Comparison of ENCODE assay signal across 23 mouse cellular contexts in the genomic region with DNA sequence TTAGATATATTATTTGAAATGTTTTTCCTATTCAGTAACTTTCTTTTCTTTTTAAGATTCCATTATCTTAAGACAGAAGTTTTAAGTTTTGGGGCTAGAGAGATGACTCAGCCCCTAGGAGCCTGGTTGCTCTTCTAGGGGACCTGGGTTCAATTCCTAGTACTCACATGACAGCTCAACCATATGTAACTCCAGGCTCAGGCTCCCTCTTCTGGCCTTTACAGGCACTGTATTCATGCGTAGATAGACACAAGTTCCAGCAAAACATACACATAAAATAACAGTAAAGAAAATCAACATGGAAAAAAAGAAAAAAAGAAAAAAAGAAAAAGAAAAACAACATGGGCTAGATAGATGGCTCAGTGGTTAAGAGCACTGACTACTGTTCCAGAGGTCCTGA. TPM values are rescaled to one million over a fixed set of nuclear protein-coding genes. Genes with fewer than 3 reads are reported as not detected.
DNase-seq lines count a peak whose midpoint lies in the region; ATAC-seq and TF ChIP-seq lines count a peak whose summit lies in the region.
"Had no signal": no experiment of that assay in that cellular context is flagged by ENCODE, and none has a peak within 500 bp of the region (broad histone marks: within the 10 kb centered on the region; RNA-seq: fewer than 3 reads in every experiment).

No protein-coding gene starts in this region.

- H3K9ac ChIP-seq in heart, adult 2 months (ENCODE audit: low read depth, low read length) = no peak overlapping the region
- no peak overlapping the region for H3K9ac ChIP-seq in liver, postnatal 0 days (replicated peaks)
- no peak overlapping the region for H3K9ac ChIP-seq in liver, embryonic 11.5 days (ENCODE audit: low read depth, low read length)
- no peak overlapping the region for H3K9ac ChIP-seq in MEL (ENCODE audit: control insufficient read depth, low read depth, low read length, poor library complexity, severe bottlenecking)
- H3K9ac ChIP-seq: forebrain, postnatal 0 days; heart, embryonic 13.5 days; hindbrain, embryonic 13.5 days; liver, embryonic 12.5 days; lung, embryonic 15.5 days; stomach, embryonic 15.5 days had no signal

- H3K79me2 ChIP-seq in heart, adult 2 months (replicated peaks; ENCODE audit: control insufficient read depth, insufficient read depth, low read length) = no peaks in the 10 kb centered on the region
- H3K79me2 ChIP-seq in MEL (ENCODE audit: control insufficient read depth, insufficient read depth, low read length, poor library complexity) = no peaks in the 10 kb centered on the region; the same call in 1 of the 2 replicates

- H3K27ac ChIP-seq in heart, adult 2 months = no peak overlapping the region
- H3K27ac ChIP-seq in liver, postnatal 0 days (ENCODE audit: low read depth) = no peak overlapping the region
- no peak overlapping the region for H3K27ac ChIP-seq in liver, embryonic 11.5 days (ENCODE audit: low read depth, low read length)
- no peak overlapping the region for H3K27ac ChIP-seq in MEL (ENCODE audit: control insufficient read depth, low read depth, low read length)
- H3K27ac ChIP-seq: heart, embryonic 13.5 days; hindbrain, embryonic 13.5 days; limb, embryonic 10.5 days; liver, embryonic 12.5 days; lung, embryonic 15.5 days; macrophage; midbrain, embryonic 10.5 days; stomach, embryonic 15.5 days had no signal

- peak; percentile 51 for TF ChIP-seq RAD21 in MEL (IDR thresholded peaks at IDR 0.05; ENCODE audit: low read depth, low read length)

- H3K4me1 ChIP-seq in heart, adult 2 months (ENCODE audit: control insufficient read depth, insufficient read depth, low read length) = no peaks in the 10 kb centered on the region
- no peaks in the 10 kb centered on the region for H3K4me1 ChIP-seq in liver, postnatal 0 days (ENCODE audit: insufficient read depth)
- H3K4me1 ChIP-seq in liver, embryonic 11.5 days (replicated peaks; ENCODE audit: control insufficient read depth, insufficient read depth, low read length) = no peaks in the 10 kb centered on the region
- H3K4me1 ChIP-seq in MEL (ENCODE audit: control insufficient read depth in 1 of 2, insufficient read depth in 2 of 2, low read length in 2 of 2) = peaks cover 0 to 8% of the 10 kb centered on the region in 2 experiments; a peak in 2 of 4 replicates
- H3K4me1 ChIP-seq: heart, embryonic 13.5 days; hindbrain, embryonic 13.5 days; liver, embryonic 12.5 days; lung, embryonic 15.5 days; stomach, embryonic 15.5 days had no signal

- no peaks in the 10 kb centered on the region for H3K27me3 ChIP-seq in heart, adult 2 months (ENCODE audit: control insufficient read depth, insufficient read depth, low read length)
- peaks cover 10% of the 10 kb centered on the region for H3K27me3 ChIP-seq in liver, postnatal 0 days (ENCODE audit: insufficient read depth, low read length)
- H3K27me3 ChIP-seq in liver, embryonic 11.5 days (replicated peaks; ENCODE audit: control insufficient read depth, insufficient read depth, low read length) = peaks cover 4% of the 10 kb centered on the region; the same call in 1 of the 2 replicates
- peaks cover 2 to 6% of the 10 kb centered on the region in 2 experiments; a peak in 1 of 4 replicates for H3K27me3 ChIP-seq in MEL (ENCODE audit: control insufficient read depth in 1 of 2, insufficient read depth in 2 of 2, low read length in 2 of 2)

- peak; percentile 28 for TF ChIP-seq CTCF in heart, adult 2 months (IDR thresholded peaks at IDR 0.05)
- TF ChIP-seq CTCF in liver, postnatal 0 days (IDR thresholded peaks at IDR 0.05; ENCODE audit: low read depth) = peak; percentile 31; the same call in 1 of the 2 replicates
- peak; percentile 25 to 56 (median 40); a peak in 5 of 6 replicates for TF ChIP-seq CTCF in MEL (IDR thresholded peaks at IDR 0.05 in 2 of 3, conservative IDR thresholded peaks at IDR 0.05 in 1 of 3; ENCODE audit: control insufficient read depth in 1 of 3, insufficient read depth in 1 of 3, low read depth in 2 of 3, low read length in 3 of 3, poor library complexity in 1 of 3, severe bottlenecking in 1 of 3)

- no peak for ATAC-seq in liver, postnatal 0 days
- ATAC-seq in liver, embryonic 11.5 days (replicated peaks; ENCODE audit: low FRiP score) = no peak
- ATAC-seq: forebrain, postnatal 0 days; liver, embryonic 12.5 days had no signal

- no peak overlapping the region for H3K4me2 ChIP-seq in liver, postnatal 0 days (ENCODE audit: low read depth, low read length)
- no peak overlapping the region for H3K4me2 ChIP-seq in liver, embryonic 11.5 days
- H3K4me2 ChIP-seq: heart, embryonic 13.5 days; hindbrain, embryonic 13.5 days; liver, embryonic 12.5 days; lung, embryonic 15.5 days; stomach, embryonic 15.5 days had no signal

- intact Hi-C loops in heart, adult 2 months (cut with DNase I) = loop anchor here (10.0 kb wide), 1 partner anchor 46 kb away; a partner anchor contains a TSS

- TF ChIP-seq POLR2A in heart, adult 2 months (IDR thresholded peaks at IDR 0.05; ENCODE audit: insufficient read depth, low read depth, low read length) = no peak
- TF ChIP-seq POLR2A in MEL (IDR thresholded peaks at IDR 0.05; ENCODE audit: control insufficient read depth in 1 of 2, insufficient read depth in 1 of 2, low read depth in 1 of 2, low read length in 2 of 2, poor library complexity in 1 of 2) = no peak

- 94% methylated on average over 1 of the region's 1 CpGs for WGBS in heart, adult 2 months
- 77% methylated on average over 1 of the region's 1 CpGs for WGBS in liver, postnatal 0 days (ENCODE audit: insufficient replicate concordance)
- WGBS in liver, embryonic 11.5 days = 77% methylated on average over 1 of the region's 1 CpGs

- no peak for DNase-seq in heart, adult 2 months
- DNase-seq in heart, adult 9 months (ENCODE audit: low spot score in 2 of 2) = no peak
- no peak for DNase-seq in liver, postnatal 0 days
- no peak for DNase-seq in liver, embryonic 11.5 days (ENCODE audit: low spot score)
- peak; percentile 55 for DNase-seq in MEL (ENCODE audit: low read depth, low spot score)
- DNase-seq in cerebellum, postnatal 25 days = no peak
- no peak for DNase-seq in cerebellum, adult 9-10 months
- DNase-seq: adrenal gland, adult 8-10 months; B cell, adult 2 months; cerebellum, postnatal 10 days; forebrain, postnatal 0 days; kidney, adult 11 months; kidney, postnatal 14 days; thymus, postnatal 25 days had no signal

- H3K9me3 ChIP-seq in liver, postnatal 0 days (ENCODE audit: low read length) = no peaks in the 10 kb centered on the region
- H3K9me3 ChIP-seq in liver, embryonic 11.5 days (ENCODE audit: control insufficient read depth, low read length) = no peaks in the 10 kb centered on the region
- H3K9me3 ChIP-seq in MEL (replicated peaks; ENCODE audit: insufficient read depth, low read length) = no peaks in the 10 kb centered on the region
- H3K9me3 ChIP-seq: heart, embryonic 13.5 days; hindbrain, embryonic 13.5 days; limb, embryonic 10.5 days; liver, embryonic 12.5 days; lung, embryonic 15.5 days; midbrain, embryonic 10.5 days; stomach, embryonic 15.5 days had no signal

- H3K36me3 ChIP-seq in heart, adult 2 months (ENCODE audit: control insufficient read depth, insufficient read depth, low read length) = no peaks in the 10 kb centered on the region
- H3K36me3 ChIP-seq in liver, postnatal 0 days (replicated peaks; ENCODE audit: insufficient read depth, low read length) = no peaks in the 10 kb centered on the region
- no peaks in the 10 kb centered on the region for H3K36me3 ChIP-seq in liver, embryonic 11.5 days (ENCODE audit: control insufficient read depth, insufficient read depth, low read length)
- peaks cover 0 to 5% of the 10 kb centered on the region in 2 experiments; a peak in 1 of 4 replicates for H3K36me3 ChIP-seq in MEL (ENCODE audit: control insufficient read depth in 1 of 2, insufficient read depth in 2 of 2, low read length in 2 of 2)
- H3K36me3 ChIP-seq: heart, embryonic 13.5 days; hindbrain, embryonic 13.5 days; limb, embryonic 10.5 days; liver, embryonic 12.5 days; lung, embryonic 15.5 days; midbrain, embryonic 10.5 days; stomach, embryonic 15.5 days had no signal

- no peak for TF ChIP-seq EP300 in heart, adult 2 months (IDR thresholded peaks at IDR 0.05; ENCODE audit: insufficient read depth, low read depth, low read length)
- TF ChIP-seq EP300 in liver, postnatal 0 days (IDR thresholded peaks at IDR 0.05; ENCODE audit: low read depth) = no peak
- no peak for TF ChIP-seq EP300 in MEL (IDR thresholded peaks at IDR 0.05; ENCODE audit: low read depth in 1 of 2, low read length in 2 of 2)

- H3K4me3 ChIP-seq in heart, adult 2 months = no peak overlapping the region
- no peak overlapping the region for H3K4me3 ChIP-seq in liver, postnatal 0 days (ENCODE audit: low read depth, low read length)
- no peak overlapping the region for H3K4me3 ChIP-seq in liver, embryonic 11.5 days (ENCODE audit: low read depth, low read length)
- H3K4me3 ChIP-seq in MEL (ENCODE audit: control insufficient read depth in 1 of 2, insufficient read depth in 1 of 2, low read depth in 2 of 2, low read length in 2 of 2) = no peak overlapping the region
- H3K4me3 ChIP-seq: heart, embryonic 13.5 days; hindbrain, embryonic 13.5 days; limb, embryonic 10.5 days; liver, embryonic 12.5 days; lung, embryonic 15.5 days; midbrain, embryonic 10.5 days; stomach, embryonic 15.5 days had no signal

RNA-seq across cellular contexts. Expression of a gene that starts 4.9 kb away (rescaled TPM):
- 1 to 10 TPM; 4.9 to 5.3 TPM for total RNA-seq in heart, adult 2 months (2021)
- 14.1 and 20.4 TPM in 2 replicates for polyA plus RNA-seq in heart, adult 2 months (2012; rRNA removed)
- polyA plus RNA-seq in liver, postnatal 0 days (2015; fragmentation: Nextera tagmentation; extraction: Ambion mirVana) = 1.4 and 1.7 TPM in 2 replicates
- polyA plus RNA-seq in liver, embryonic 11.5 days (2014; fragmentation: Nextera tagmentation; extraction: Ambion mirVana) = 1.7 and 2.3 TPM in 2 replicates
- total RNA-seq in MEL (2012; rRNA removed) = 1.1 and 1.5 TPM in 2 replicates
- polyA plus RNA-seq in MEL (2012; ENCODE audit: insufficient read depth in 1 of 2, insufficient read length in 2 of 2, low read depth in 1 of 2, low replicate concordance in 2 of 2, missing spikeins in 1 of 2) = 1 to 10 TPM in 1 of 2 experiments, not detected in 1; 5.5 TPM

RNA-seq across cellular contexts. Expression of a gene that starts 18.8 kb away (rescaled TPM):
- total RNA-seq in heart, adult 2 months (2021) = 100 to 1,000 TPM; 303 to 343 TPM
- 166 and 170 TPM in 2 replicates for polyA plus RNA-seq in heart, adult 2 months (2012; rRNA removed)
- polyA plus RNA-seq in liver, postnatal 0 days (2015; fragmentation: Nextera tagmentation; extraction: Ambion mirVana) = 210 and 215 TPM in 2 replicates
- polyA plus RNA-seq in liver, embryonic 11.5 days (2014; fragmentation: Nextera tagmentation; extraction: Ambion mirVana) = 287 and 311 TPM in 2 replicates
- 208 and 251 TPM in 2 replicates for total RNA-seq in MEL (2012; rRNA removed)
- 100 to 1,000 TPM in 1 of 2 experiments, not detected in 1; 286 TPM for polyA plus RNA-seq in MEL (2012; ENCODE audit: insufficient read depth in 1 of 2, insufficient read length in 2 of 2, low read depth in 1 of 2, low replicate concordance in 2 of 2, missing spikeins in 1 of 2)

RNA-seq across cellular contexts. Expression of a gene that starts 18.9 kb away (rescaled TPM):
- total RNA-seq in heart, adult 2 months (2021) = 10 to 100 TPM; 17.6 TPM
- 34.0 and 40.2 TPM in 2 replicates for polyA plus RNA-seq in heart, adult 2 months (2012; rRNA removed)
- 33.5 and 39.1 TPM in 2 replicates for polyA plus RNA-seq in liver, postnatal 0 days (2015; fragmentation: Nextera tagmentation; extraction: Ambion mirVana)
- polyA plus RNA-seq in liver, embryonic 11.5 days (2014; fragmentation: Nextera tagmentation; extraction: Ambion mirVana) = 150 and 158 TPM in 2 replicates
- total RNA-seq in MEL (2012; rRNA removed) = 86.6 and 88.8 TPM in 2 replicates
- polyA plus RNA-seq in MEL (2012; ENCODE audit: insufficient read depth in 1 of 2, insufficient read length in 2 of 2, low read depth in 1 of 2, low replicate concordance in 2 of 2, missing spikeins in 1 of 2) = 100 to 1,000 TPM in 1 of 2 experiments, not detected in 1; 394 TPM

RNA-seq across cellular contexts. Expression of a gene that starts 21.2 kb away (rescaled TPM):
- 1 to 10 TPM; 4.1 to 6.6 TPM for total RNA-seq in heart, adult 2 months (2021)
- 7.4 and 7.6 TPM in 2 replicates for polyA plus RNA-seq in heart, adult 2 months (2012; rRNA removed)
- polyA plus RNA-seq in liver, postnatal 0 days (2015; fragmentation: Nextera tagmentation; extraction: Ambion mirVana) = 14.4 and 14.7 TPM in 2 replicates
- 4.0 TPM in 2 replicates for polyA plus RNA-seq in liver, embryonic 11.5 days (2014; fragmentation: Nextera tagmentation; extraction: Ambion mirVana)
- 2.1 and 2.5 TPM in 2 replicates for total RNA-seq in MEL (2012; rRNA removed)
- polyA plus RNA-seq in MEL (2012; ENCODE audit: insufficient read depth in 1 of 2, insufficient read length in 2 of 2, low read depth in 1 of 2, low replicate concordance in 2 of 2, missing spikeins in 1 of 2) = 1 to 10 TPM in 1 of 2 experiments, not detected in 1; 5.2 TPM

RNA-seq across cellular contexts. Expression of a gene that starts 26.4 kb away (rescaled TPM):
- under 1 TPM; 0.41 to 0.42 TPM for total RNA-seq in heart, adult 2 months (2021)
- polyA plus RNA-seq in heart, adult 2 months (2012; rRNA removed) = 0.67 and 2.2 TPM in 2 replicates
- 1.1 and 2.3 TPM in 2 replicates for polyA plus RNA-seq in liver, postnatal 0 days (2015; fragmentation: Nextera tagmentation; extraction: Ambion mirVana)
- 2.7 and 3.2 TPM in 2 replicates for polyA plus RNA-seq in liver, embryonic 11.5 days (2014; fragmentation: Nextera tagmentation; extraction: Ambion mirVana)
- not detected in 2 replicates for total RNA-seq in MEL (2012; rRNA removed)
- under 1 TPM in 1 of 2 experiments, not detected in 1; 0.46 TPM for polyA plus RNA-seq in MEL (2012; ENCODE audit: insufficient read depth in 1 of 2, insufficient read length in 2 of 2, low read depth in 1 of 2, low replicate concordance in 2 of 2, missing spikeins in 1 of 2)
- total RNA-seq: forebrain, postnatal 0 days; midbrain, postnatal 0 days had no signal
- polyA plus RNA-seq: macrophage had no signal
